Mouse (Mus musculus) left cerebral cortex, postnatal 25 days (tissue): ENCODE measurements at regions not wholly inside any gene's neighbourhood (a gene's known extent, or its start where the extent isn't known, plus 50 kb on each side); places are given as distances from the start of the nearest gene placed in this dataset.

Experiments
- DNase-seq, 2 experiments: peaks; one replicate each; pipeline ENCODE4 v3.0.0; 2022; ENCODE audit warnings: low spot score in 2 of 2, mixed read lengths in 1 of 2
- intact Hi-C: fragments of 180-260 bp; cut with DNase I; formaldehyde crosslinking; loops from one replicate; pipeline ENCODE4 v1.15.1; 2025

DNA sequence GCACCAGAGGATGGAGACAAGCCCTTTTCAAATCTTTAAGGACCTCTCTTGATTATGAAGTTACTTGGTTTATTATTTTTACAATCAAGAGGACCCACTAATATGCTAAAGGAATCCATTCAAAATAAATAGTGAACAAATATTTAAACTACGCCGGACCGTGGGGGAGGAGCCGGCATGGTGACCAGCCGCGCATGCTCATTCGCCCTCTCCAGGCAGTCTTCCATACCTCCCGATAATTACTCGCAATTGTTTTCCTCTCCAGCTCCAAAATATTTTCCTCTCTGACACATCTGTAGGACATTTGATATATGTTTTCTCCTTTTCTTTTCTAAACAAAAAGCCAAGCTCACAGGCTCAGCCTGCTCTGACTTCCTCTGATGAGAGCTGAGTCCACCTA is 111.3 kb upstream of the Gsc start:
- intact Hi-C loops: no loop called here
- DNase-seq: no peak

DNA sequence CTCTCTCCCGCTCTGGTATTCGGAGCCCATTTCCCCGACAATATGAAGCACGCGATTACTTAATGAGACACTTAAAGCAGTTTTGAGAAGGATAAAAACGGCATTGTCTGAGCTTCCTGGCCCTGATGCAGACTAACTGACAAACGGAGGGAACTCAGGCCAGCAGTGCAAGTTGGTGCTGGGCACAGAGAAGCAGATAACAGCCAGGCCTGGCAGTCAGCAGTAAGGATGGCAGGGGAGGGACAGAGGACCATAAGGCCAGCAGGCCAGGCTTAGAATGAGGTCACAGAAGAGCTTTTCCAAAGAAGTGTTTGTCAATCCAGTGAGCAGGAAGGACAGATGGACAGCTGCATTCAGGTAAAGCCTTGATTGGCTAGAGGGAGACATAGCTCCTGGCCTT is 107.7 kb upstream of the Gsc start:
- intact Hi-C loops: no loop called here
- no peak for DNase-seq

DNA sequence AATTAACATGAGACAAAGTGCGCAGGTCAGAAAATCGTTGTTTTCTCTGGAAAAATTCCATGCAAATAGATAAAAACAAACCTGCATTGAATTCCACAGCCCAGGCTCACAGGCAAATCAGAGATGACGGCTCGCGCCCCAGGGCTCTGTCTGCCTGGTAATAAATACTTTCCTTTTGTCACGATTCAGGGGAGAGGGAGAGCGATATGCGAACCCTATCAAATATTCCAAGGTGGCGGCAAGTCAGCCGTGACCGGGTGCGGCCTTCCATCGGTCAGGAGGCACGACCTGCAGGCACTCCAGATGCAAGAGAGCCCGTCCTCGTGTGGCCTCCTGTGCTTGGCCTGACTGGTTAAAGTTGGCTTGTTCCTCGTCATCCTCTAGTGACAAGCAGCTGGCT is 94.5 kb upstream of the Gsc start:
- intact Hi-C loops: no loop called here
- DNase-seq: no peak

DNA sequence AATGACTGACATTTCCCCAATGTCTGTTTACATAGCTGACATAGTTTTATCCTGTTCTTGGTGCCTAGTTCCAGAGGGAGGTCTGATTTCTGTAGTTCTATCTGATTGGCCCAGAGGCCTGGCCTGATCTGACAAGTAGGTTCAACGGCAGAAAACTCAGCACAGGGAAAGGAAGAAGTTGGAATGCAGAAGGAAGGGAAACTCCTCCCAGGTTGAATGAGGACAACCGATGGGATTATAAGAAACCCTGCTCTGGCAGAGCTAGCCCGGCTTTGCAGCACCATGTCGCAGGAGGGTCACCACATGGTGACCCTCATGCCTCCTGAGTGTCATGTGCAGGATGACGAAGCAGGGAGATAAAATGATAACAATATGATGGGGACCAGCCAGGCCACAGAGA is 89.8 kb upstream of the Gsc start:
- intact Hi-C loops: no loop called here

DNA sequence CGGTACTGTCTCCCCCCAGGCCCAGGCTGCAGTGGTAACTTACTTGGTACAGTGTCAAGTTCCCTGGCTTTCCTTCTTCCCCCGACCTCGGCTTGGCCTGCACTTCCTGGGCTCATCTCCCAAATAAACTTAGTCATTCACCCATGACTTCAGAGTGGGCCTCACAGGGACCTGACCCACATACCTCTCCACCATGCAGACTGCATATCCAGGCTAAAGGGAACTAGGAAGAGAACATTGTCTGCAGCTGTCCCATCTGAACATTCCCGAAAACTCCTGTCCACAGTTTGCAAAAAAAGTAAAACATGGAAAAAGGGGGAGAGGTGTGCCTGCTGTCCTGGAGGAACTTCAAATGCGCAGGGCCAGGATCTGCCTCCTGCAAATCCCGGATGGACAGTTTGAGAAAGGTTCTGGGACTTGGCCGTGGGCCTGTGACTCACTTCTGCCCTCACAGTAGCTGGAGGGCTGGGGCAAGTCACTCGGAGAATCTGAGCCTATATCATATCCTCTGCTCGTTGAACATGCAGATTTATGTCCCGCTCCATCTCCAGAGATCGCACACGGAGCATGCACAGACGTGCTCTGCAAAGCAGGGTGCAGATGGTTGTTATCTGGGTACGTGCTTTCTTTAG is 87.9 kb upstream of the Gsc start:
- intact Hi-C loops: no loop called here
- DNase-seq: no peak

More for the DNA sequence above, 89.8 kb upstream of the Gsc start:
- DNase-seq: no peak

DNA sequence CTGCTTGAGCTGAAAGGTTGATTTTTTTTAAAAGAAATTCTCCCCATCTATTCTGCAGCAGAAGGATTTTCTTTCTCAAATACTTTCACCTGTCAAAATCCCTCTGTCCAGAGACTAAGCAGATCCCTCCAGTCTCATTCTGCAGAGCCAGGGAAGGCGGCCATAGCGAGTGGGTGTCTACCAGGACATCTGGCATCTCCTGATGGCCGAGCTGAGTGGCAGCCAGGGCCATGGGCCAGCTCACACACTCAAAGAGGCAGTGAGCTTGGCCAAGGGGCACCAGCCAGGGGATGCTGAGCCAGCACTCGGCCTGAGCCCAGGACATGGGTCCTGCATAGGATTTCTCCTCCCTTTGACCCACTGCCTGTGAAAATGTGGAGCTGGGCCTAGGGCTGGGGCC is 84.6 kb upstream of the Gsc start:
- intact Hi-C loops: no loop called here

DNA sequence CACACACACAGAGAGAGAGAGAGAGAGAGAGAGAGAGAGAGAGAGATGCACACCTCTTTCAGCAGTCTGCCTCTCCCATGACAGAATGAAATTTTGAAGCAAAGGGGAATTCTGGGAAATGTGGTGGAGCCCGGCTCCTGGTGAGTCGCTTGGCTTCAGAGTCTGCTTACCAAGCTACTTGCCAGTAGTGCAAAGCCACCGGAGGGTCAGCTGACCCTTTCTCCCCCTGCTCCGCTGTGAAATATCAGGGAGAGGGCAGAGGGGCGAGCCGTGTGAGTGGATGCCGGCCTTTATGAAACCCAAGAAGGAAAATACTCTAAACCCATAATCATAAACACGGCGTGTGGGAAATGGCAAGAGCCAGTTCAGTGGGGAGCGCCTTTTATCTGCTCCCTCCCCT is 84.2 kb upstream of the Gsc start:
- intact Hi-C loops: no loop called here
- no peak for DNase-seq

More for the DNA sequence above, 84.6 kb upstream of the Gsc start:
- DNase-seq: peak; percentile 21 to 57

DNA sequence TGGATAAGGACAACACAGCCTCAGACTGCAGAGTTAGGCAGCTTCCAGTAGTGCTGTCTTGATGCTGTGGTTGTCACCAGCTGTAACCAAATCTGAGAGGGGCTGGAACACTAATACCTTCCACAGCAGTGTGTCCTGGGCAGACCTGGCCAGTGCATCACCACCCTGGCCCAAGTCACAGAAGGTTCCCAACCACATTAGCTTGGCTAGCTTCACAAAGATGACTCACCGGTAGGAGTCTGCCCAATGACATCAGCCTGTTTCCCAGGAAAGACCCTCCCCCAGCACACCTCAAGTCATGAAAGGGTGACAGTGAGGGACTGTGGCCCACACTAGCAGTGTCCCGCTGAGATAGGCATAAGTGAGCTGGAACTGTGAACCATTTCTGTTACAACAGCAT is 75.5 kb upstream of the Gsc start:
- DNase-seq: no peak
- intact Hi-C loops: no loop called here

DNA sequence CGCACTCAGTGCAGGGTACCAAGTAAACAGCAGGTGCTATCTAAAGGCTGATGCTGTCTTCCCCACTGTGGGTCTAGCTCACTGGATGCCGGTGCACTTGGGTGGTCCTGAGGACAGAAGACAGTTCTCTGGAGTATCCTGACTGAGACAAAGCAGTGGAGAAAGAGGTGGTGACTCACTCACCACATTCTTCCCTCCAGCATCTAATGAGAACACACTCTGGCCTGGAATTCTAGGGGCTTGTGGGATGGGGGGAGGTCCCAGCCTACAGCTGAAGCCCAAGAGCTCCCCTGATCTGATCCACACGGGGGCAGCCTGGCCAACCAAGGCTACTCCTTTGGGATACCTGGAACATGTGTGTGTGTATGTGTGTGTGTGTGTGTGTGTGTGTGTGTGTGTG is 74.4 kb upstream of the Gsc start:
- intact Hi-C loops: no loop called here

DNA sequence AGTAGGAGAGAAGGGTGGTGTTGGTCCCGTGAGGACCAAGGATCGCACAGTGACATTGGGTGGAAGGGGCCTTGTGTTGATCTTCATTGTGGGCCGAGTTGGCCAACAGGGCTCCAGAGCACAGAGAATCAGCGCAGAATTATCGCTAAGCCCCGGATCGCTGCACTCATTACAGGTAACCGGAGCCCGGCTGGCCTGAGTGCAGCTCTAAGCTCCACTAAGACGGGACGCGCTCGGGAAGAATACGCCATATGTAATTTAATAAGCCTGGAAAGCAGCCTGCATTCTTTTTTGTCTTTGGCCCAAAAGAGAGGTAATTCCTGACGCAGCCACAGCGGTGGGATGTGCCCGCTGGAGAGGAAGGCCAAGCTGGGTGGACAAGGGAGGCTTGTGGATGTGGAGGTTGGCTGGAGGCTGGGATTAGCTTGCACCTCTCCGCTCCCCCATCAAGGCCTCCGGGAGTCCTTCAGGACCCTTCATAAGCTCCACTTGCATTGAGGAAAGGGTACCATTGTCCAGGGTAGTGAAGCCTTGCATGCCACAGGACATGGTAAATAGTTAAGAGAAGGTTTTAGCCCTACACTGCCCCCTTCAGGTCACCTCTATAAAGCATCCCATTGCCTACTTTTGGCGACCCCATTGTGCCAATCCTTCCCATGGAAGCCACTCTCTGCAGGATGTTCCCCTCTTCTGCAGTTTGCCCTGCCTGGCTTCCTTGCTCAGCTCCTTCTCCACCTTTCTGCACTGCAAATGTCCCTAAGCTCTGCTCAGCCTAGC is 73.1 kb upstream of the Gsc start:
- intact Hi-C loops: no loop called here
- no peak for DNase-seq

More for the DNA sequence above, 74.4 kb upstream of the Gsc start:
- no peak for DNase-seq

DNA sequence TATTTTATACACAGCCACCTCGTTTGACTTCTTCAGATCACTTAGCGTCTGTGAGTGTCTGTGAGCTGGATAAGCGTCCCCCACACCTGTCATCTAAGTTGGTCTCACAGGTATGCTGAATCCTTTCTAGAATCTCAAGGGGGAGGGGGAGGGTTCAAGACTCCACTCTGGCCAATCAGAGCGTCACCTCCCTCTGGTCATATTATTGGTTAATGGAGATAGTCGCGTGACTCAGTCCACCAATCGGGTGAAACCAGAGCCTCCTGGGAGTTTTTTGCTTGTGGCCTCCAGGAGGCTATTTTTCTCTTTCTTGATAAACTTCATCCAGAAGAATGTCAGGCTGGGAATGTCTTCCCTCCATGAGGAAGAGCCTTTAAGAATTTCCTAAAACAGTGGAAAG is 66.8 kb upstream of the Gsc start:
- intact Hi-C loops: no loop called here
- no peak for DNase-seq

DNA sequence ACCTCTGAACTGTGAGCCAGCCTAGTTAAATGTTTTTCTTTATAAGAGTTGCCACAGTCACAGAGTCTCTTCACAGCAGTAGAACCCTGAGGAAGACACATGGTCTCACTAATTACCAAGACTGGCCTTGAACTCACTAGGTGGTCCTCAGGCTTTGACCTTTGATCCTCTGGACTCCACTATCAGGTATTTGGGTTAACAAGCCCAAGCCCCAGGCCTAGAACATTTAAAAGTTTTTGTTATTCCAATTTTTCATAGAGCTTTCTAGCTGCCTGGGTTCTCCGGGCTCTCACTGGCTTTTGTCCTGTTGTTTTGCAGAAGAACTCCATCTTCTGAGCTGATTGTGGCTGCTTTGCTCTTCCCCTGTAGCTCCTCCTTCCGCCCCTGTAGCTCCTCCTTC is 65.3 kb upstream of the Gsc start:
- no peak for DNase-seq
- intact Hi-C loops: no loop called here

DNA sequence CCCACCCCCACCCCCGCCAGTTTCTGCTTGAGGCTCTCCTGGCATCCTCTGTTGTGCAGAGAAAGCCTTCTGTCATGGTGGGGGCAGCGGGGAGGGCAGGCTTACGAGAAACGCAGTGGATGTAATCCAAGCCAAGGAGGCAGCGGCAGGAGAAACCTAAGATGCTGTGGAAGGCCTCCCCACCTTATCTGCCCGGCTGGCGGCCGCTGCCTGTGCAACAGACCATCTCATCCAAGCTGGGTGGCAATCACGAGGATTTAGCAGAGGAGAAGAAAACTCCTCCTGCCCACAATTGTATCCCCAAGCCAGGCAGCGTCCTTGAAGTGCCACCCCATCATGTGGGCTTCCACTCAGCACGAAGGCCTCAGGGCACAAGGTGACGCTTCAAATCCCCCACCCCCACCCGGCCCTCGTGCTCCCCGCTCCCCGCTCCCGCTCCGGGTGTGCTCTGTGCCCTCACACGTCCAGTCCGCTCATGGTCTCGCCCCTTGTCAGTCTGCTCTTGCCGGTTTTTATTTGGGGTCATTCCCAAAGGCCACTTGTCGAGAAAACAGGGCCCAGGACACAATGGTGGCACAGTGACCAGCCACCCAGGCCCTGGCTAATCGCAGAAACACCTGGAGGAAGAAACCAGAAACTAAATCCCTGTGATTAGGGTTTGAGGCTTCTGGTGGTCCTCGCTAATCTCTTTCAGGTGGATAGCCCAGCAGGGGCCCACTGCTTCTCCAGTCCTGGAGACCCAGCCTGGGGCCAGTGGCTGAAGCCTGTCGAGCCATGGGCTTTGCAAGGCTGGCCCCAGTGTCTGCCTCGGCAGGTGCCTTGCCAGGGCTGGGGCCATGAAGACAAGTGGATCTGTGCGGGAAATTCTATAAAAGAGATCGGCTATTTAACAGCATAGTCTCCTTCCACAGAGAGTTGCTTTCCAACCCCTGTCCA is 58.6 kb upstream of the Gsc start:
- intact Hi-C loops: no loop called here
- no peak for DNase-seq

DNA sequence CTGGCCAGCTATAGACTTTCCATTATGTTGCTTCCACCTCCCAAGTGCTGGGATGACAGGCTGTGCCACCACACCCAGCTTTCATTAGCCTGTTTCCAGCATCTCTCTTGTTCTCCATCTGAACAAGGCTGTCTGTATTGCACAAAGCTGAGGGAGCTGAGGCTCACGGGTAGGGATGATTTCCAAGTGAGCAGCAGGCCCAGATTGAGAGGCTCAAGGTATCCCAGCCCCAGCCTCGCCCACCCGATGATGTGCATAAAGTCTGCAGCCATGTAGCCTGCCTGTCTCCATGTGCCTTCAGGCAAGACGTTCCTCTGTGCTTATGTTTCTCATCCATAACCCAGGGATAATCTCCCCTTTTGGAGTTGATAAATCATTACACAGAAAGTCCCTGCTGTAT is 57.5 kb upstream of the Gsc start:
- DNase-seq: no peak
- intact Hi-C loops: no loop called here
